Mouse (Mus musculus) thymus, adult 2 months (tissue): Measurements from ENCODE around the gene Ubac1.

Experiments used
- CTCF ChIP-seq: fragments of 200-500 bp; IDR thresholded peaks from 2 replicates; pipeline ENCODE4 v1.5.1; 2012; ENCODE audit warnings: mild to moderate bottlenecking, control low read depth, low read length, moderate library complexity, borderline replicate concordance; ENCODE audit not compliant: control insufficient read depth, poor library complexity, insufficient read depth; ENCODE audit errors: extremely low read depth
- POLR2A ChIP-seq: fragments of 200-500 bp; IDR thresholded peaks from 2 replicates; pipeline ENCODE4 v1.6.1; 2012; ENCODE audit warnings: mild to moderate bottlenecking, low read length, control low read depth, moderate library complexity; ENCODE audit not compliant: control insufficient read depth, poor library complexity, insufficient read depth; ENCODE audit errors: extremely low read depth

GRCm38 (mm10) chr2:26041163-26041810 is 19.7 kb upstream of the Ubac1 start:
- TF ChIP-seq CTCF (no peak), POLR2A (no peak)
